Mouse (Mus musculus): ENCODE results near the gene Vhl.

Gene Vhl

DNA sequence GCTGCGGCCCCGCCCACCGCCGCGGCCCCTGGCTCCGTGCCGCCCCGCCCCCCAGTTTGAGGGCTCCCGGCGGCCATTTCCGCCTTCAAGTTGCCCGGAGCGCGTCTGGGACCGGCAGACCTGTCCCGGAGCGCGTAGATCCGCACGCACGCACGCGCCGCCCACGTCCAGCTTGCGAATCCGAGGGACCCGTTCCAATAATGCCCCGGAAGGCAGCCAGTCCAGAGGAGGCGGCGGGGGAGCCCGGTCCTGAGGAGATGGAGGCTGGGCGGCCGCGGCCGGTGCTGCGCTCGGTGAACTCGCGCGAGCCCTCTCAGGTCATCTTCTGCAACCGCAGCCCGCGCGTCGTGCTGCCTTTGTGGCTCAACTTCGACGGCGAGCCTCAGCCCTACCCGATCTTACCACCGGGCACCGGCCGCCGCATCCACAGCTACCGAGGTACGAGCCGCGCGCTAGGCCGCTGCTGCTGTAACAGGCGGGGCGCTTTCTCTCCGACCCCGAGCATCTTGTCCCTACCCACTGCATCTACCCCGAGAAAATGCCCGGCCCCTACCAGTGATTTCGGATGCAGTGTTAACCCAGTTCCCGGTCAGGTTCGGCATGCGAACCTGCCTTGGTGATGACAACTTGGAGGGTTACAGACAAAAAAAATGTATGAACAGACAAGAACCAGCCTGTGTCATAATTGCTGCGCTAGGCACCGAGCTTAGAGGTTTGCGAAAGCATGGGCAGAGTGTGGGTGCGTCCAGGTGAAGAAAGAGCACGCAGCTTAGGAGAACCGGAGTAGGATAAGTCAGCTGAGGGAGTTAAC, at the start of gene Vhl:
Gene Vhl, plus strand, starts transcription at position 19 of the 811 bp plus-strand sequence.
- DNase-seq (ENCODE audit: low read depth): peak; percentile 84

- no peak for DNase-seq (ENCODE audit: low read depth)
These were observed 47.7 kb upstream of the Vhl start for GRCm38 (mm10) chr6:113576044-113576443.

DNA sequence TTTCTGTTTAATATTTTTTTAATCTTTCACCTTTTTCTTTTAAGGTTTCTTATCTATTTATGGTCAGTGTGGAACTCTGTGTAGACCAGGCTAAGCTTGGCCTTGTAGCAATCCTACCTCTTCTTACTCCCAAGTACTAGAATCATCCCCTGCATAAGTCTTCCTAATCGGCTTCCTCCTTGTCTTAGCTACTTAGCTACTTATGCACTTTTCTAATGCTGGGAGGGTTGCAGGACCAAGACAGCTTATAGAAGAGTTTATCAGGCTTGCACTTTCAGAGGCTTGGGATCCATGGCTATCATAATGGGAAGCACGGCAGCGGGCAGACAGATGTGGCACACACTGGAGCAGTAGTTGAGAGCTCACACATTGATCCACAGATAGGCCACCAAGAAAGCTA, 44.5 kb upstream of the Vhl start:
- DNase-seq (ENCODE audit: low read depth): no peak

DNA sequence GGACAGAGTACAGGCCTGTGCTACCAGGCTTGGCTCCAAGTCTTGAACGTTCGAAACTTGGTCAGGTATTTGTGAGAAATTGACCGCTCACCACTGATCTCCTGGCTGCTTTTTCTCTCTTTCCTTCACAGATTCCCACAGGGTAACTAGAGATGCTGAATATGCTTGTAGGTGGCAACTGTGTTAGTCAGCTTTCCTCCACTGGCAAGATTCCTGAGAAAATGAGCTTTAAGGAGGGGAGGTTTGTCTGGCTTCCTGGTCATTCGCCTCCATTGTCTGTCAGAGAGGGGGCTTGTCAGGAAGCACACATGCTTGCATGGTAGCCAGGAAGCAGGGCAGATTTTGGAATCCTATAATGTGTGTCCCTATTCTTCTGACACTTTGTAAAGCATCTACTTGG, 40.7 kb upstream of the Vhl start:
- no peak for DNase-seq (ENCODE audit: low read depth)

GRCm38 (mm10) chr6:113585065-113585464, 38.7 kb upstream of the Vhl start:
- DNase-seq (ENCODE audit: low read depth): no peak

GRCm38 (mm10) chr6:113586466-113587183, 37.1 kb upstream of the Vhl start:
- DNase-seq (ENCODE audit: low read depth): no peak

- no peak for DNase-seq (ENCODE audit: low read depth)
These were observed 31.1 kb upstream of the Vhl start for GRCm38 (mm10) chr6:113592637-113593036.

DNA sequence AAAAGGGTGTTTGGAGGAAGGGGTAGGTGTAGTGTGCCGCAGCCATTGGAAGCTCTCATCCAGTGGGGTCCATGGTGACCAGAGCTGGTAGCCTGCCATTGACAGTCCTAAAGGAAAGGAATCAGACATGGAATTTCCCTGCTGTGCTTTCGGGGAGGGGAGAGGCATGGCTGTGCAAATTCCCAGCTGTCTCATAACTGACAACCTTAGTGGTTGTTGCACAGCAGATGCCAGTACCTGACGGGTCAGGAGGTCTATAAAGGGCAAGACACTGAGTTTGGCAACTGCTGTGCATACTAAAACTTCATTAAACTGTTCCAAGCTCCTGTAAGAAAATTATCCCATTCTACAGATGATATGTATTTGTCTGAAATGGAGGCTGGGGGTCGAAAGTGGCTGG, 25.8 kb upstream of the Vhl start:
- DNase-seq (ENCODE audit: low read depth): no peak

GRCm38 (mm10) chr6:113599833-113600232, 23.9 kb upstream of the Vhl start:
- no peak for DNase-seq (ENCODE audit: low read depth)

DNA sequence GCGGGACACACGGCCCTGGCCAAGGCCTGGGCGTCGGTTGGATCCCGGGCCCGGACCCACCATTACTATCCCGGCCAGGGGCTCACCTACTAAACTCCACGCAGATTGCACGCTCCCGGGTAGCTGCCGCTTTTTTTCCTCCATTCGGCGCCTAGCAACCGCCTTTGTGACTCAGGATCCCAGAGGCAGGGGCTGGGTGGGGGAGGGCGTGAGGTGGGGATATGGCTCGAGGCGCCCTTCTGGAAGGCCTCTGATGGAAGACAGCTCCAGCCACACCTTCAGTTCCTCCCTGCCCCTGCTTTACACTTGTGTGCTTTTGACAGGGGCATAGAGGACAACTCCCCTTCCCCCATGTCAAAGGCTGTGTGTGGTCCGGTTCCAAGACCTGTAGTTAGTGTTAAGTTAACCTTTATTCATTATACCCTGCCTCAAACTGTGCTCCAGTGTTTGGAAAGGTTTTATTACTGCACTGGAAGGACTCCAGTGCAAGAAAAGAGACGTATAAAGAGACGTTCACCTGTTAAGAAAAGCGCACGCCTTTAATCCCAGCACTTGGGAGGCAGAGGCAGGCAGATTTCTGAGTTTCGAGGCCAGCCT, 23.1 kb upstream of the Vhl start, which contains the start of gene Fancd2os:
Gene Fancd2os, minus strand, starts transcription at position 173 of the 597 bp plus-strand sequence.
- no peak for DNase-seq (ENCODE audit: low read depth)

GRCm38 (mm10) chr6:113602821-113603220, 20.9 kb upstream of the Vhl start:
- no peak for DNase-seq (ENCODE audit: low read depth)

GRCm38 (mm10) chr6:113603993-113604392, 19.8 kb upstream of the Vhl start:
- DNase-seq (ENCODE audit: low read depth): no peak

- DNase-seq (ENCODE audit: low read depth): peak; percentile 93
These were observed 19.1 kb upstream of the Vhl start, which contains the start of gene Brk1 for GRCm38 (mm10) chr6:113604432-113605223. TSS of gene Brk1 (plus strand) at chr6:113604772.

DNA sequence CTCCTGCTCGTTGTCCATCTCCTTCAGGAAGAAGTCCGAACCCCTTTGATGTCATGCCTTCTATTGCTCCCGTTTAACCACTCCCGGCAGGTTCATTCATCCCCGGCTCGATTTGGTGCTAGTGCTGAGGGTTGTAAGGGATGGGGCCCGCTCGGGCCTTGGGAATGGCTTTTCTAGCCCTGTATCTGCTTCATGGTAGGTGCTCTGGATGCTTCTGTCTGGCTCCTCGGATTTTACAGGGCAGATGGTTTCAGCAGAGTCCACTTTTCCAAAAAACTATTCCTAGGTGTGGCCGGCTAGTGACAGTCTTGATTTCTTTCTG, 18.6 kb upstream of the Vhl start:
- no peak for DNase-seq (ENCODE audit: low read depth)

DNA sequence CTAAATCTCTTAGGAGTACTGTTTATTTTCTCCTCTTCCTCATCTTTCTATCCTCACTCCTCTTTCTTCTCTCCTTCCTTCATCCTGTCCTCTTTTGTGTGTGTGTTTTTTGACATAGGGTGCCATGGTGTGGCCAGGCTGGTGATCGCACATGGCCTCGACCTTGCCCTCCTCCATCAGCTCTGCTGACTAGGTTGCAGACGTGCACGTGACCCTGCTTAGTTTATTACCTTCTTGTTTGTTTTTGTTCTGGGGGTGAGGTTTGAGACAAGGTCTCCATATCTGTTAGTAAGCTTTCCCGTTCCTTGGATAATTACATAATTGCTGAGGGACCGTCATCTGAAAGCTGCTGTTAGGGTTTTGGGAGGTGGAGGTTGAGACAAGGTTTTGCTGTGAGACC, 14.9 kb upstream of the Vhl start:
- DNase-seq (ENCODE audit: low read depth): no peak

- DNase-seq (ENCODE audit: low read depth): no peak
These were observed 14.5 kb upstream of the Vhl start for GRCm38 (mm10) chr6:113609293-113609692.

GRCm38 (mm10) chr6:113612258-113612969, 11.3 kb upstream of the Vhl start:
- no peak for DNase-seq (ENCODE audit: low read depth)

DNA sequence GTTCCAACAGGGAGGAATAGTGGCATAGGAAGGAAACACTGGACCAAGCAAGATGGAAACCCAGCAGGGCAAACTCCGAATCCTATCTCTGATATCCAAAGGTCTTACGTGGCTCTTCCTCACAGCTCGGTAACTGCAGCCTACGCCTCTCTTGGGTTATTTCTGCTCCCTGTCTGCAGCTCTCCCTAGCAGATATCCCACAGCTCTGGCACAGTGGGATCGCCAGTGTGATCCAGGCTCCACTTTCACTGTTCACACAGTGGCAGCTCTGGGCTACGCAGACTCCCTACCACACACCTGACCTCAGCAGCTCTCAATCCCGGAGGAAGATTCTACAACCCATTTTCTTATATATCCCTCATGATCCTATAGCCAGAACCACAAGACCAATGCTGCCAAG, 9.6 kb upstream of the Vhl start:
- no peak for DNase-seq (ENCODE audit: low read depth)

- DNase-seq (ENCODE audit: low read depth): no peak
These were observed 8.8 kb upstream of the Vhl start for GRCm38 (mm10) chr6:113614997-113615396.

DNA sequence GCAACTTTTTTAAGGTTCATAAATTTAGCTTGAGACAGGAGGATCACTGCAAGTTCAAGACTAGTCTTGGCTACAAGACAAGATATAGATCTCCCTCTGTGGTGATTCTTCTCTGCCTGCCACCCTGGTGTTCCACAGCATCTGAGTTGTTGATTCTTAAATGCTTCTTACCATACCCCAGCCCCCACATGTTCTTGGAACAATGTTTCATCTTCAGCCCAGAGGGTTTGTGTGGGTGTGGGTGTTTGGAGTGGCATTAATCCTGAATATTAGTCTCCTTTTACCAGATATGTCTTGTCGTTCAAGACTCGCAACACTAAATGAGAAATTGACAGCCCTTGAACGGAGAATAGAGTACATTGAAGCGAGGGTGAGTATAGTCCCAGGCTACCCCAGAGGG, 8.3 kb upstream of the Vhl start:
- no peak for DNase-seq (ENCODE audit: low read depth)

- DNase-seq (ENCODE audit: low read depth): no peak
These were observed 373 bp upstream of the Vhl start for GRCm38 (mm10) chr6:113623386-113623785.

All from naive thymus-derived CD4-positive, alpha-beta T cell, adult 2 months (primary cell).